Mouse (Mus musculus) retina, postnatal 1 day (tissue): Measurements from ENCODE around the gene Cdk7.
A peak's percentile ranks its signal among the peaks of the same experiment; 100 is the strongest.
"Not testable (repeated sequence)": the region's sequence is repeated elsewhere in the genome, so short reads cannot be mapped to it uniquely, and the experiment has no call there.

Experiments used
- DNase-seq: peaks from one replicate; pipeline ENCODE4 v3.0.0-alpha.2; 2012

The Cdk7 gene

GRCm38 (mm10) chr13:100730861-100731176, at the start of gene Cdk7:
Gene Cdk7 (minus strand): TSS chr13:100730939.
- DNase-seq: peak; percentile 98

GRCm38 (mm10) chr13:100777491-100777890, 46.8 kb upstream of the Cdk7 start:
- DNase-seq: no peak

GRCm38 (mm10) chr13:100776710-100777109, 46.0 kb upstream of the Cdk7 start:
- no peak for DNase-seq

DNA sequence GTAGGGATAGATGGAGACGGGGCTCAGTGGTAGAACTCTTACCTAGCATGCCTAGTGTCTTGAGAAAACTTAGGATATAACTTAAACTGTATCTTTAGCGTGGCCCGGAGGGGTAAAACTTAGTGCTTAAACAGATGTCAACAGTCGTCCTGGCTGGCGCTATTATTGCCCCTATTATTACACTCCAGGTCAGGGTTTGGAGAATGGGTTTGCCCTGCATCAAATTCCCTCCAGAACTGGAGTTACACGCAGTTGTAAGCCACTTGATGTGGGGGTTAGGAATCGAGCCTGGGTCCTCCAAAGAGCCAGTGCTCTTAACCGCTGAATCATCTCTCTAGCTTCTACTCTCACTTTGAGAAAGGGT, 45.3 kb upstream of the Cdk7 start:
- DNase-seq: no peak

DNA sequence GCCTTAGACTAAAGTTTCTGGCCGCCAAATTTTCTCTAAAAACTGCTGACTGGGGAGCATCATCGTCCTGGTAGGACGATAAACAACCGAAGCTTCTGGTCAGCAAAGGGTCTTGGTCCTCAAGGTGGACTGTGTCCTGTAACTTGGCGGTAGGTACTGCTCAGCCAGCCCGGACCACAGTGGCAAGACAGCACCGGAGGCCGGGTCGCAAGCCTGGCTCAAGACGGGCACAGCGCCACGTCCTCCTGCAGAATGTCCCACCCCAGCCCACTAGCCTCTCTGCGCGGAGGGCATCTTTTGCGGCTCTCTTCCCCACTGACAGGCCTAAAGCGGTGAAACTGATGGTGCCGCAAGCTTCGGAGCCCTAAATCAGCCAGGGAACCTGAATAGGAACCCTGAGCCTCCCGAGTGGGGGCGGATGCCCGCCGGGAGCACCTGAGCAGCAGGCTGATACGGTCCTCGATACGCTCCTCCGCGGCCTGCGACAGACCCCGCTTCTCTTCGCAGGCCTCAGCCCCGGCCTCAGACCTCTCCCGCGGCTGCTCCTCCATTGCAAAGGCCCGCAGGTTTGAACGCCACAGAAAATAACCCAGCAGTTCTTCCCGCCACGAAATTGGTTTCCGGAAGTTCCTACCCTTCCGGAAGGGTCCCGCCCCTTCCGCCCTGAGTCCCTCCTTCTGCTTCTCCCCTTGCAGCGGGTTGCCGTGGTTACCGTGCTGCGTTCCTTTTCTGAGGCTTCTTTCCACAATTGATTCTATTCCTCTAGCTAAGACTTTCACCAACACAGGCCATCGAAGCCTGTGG, 44.7 kb upstream of the Cdk7 start, which contains the start of gene Cenph:
Gene Cenph, minus strand, starts transcription at position 648 of the 804 bp plus-strand sequence.
- DNase-seq: peak; percentile 93

DNA sequence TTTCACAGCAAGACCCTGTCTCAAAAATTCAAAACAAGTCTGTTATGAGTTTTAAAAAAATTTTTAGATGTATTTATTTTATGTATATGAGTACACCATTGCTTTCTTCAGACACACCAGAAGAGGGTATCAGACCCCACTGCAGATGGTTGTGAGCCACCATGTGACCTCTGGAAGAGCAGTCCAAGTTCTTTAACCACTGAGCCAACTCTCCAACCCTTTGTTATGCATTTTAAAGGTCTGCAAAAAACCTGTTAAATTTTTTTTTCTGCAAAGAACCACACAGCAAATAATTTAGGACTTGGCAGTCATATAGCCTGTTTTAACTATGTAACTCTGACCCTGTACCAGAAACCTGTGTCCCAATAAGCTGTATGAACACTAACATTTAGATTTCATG, 44.0 kb upstream of the Cdk7 start:
- DNase-seq: no peak

DNA sequence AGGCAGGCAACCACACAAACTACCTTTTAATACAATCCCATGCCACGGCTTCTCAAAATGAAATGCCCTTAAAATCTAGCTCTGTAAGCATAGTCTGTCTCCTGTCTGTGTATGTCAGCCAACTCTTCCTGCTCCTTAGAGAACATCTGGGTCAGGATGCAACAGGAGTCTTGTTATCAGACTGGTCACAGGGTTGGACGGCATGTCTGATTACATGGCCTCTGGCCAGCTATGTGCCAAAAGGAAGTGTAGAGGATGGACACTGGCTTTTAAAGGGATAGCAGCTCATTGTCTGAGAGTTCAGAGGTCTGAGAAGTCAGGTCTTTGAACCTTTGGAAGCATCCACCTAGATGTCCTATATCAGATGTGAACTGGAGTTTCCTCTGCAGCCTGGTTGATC, 24.6 kb upstream of the Cdk7 start:
- DNase-seq: no peak

DNA sequence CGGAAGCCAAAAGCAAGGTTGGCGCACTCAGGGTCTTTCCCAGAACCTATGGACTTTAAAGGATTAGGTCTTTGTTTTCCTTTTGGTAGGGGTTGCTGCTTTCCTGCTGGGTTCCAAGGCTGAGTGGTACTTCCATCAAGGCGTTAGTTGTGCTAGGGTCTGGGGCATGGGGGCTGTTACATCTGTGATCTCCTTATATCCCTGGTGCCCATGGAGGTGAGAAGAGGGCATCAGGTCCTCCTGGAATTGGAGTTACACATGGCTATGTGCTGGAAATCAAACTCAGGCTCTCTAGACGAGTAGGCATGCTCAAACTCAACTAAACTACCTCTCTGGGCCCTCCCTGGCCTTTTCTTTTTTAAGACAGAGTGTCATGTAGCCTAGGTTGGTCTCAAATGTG, 23.4 kb upstream of the Cdk7 start:
- no peak for DNase-seq

DNA sequence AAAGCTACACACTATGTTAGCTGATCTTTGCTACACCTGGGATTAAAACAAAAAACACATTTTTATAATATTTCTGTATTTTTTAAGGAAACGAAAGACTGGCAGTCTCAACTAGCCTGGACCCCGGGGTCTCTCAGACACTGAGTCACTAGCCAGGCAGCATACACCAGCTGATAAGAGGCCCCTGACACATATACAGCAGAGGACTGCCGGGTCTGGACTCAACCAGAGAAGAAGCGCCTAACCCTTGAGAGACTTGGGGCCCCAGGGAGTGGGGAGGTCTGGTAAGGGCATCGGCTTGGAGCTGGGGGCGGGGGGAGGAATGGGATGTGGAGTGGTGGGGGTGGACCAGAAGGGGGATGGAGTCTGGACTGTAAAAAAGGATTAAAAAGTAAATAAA, 22.3 kb upstream of the Cdk7 start:
- DNase-seq: no peak

GRCm38 (mm10) chr13:100752529-100752928, 21.8 kb upstream of the Cdk7 start:
- no peak for DNase-seq

GRCm38 (mm10) chr13:100751402-100751801, 20.7 kb upstream of the Cdk7 start:
- no peak for DNase-seq

GRCm38 (mm10) chr13:100750799-100751198, 20.1 kb upstream of the Cdk7 start:
- no peak for DNase-seq

GRCm38 (mm10) chr13:100748638-100749037, 17.9 kb upstream of the Cdk7 start:
- DNase-seq: no peak

DNA sequence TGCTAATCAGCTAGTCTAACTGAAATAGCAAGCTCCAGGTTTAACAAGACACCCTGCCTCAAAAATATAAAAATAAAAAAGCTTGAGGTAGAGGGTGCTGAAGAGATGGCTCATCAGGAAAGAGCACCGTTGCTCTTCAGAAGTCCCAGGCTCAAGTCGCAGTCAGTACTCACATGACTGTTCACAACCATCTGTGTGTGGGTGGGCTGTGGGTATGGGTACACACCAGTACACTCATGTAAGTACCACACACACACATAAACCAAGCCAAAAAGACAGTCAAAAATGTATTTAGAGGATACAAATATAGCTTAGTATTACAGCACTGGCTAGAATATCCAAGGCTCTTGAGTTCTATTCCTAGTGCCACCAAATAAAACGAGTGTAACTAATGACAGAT, 15.4 kb upstream of the Cdk7 start:
- no peak for DNase-seq

- DNase-seq: peak; percentile 96
Observed at GRCm38 (mm10) chr13:100744036-100744744, 13.5 kb upstream of the Cdk7 start, which contains the start of gene Mrps36. Gene Mrps36 (minus strand): TSS chr13:100744659.

DNA sequence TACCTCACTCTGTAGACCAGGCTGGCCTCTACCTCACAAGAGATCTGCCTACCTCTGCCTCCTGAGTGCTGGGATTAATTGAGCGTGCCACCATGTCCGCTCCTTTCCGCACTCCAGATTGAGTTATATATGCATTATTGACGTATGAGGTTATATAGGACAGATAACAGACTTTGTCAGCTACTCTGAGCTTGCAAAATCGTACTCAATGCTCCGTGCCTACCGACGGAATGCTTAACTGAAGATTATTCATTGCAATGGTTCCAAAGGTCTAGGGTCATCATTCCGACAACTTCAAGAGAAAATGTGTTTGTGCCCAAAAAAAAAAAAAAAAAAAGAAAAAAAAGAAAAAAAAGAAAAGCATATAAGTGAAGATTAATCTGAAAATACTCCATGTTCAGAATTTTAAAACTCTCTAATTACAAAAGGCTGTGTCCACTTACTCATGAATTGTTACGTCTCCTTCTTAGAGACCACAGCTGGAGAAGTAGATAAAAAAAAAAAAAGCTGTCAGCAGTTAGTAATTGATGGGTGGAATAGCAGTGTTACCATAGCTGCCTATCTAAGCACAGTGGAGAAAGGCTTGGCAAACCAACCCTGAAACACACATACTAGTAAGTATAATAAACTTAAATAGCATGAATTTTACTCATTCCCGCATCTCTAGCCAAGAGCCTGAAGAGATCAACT, 12.8 kb upstream of the Cdk7 start:
- no peak for DNase-seq

GRCm38 (mm10) chr13:100742831-100743230, 12.1 kb upstream of the Cdk7 start:
- DNase-seq: no peak

- no peak for DNase-seq
Observed at GRCm38 (mm10) chr13:100732756-100733155, 2.0 kb upstream of the Cdk7 start.

DNA sequence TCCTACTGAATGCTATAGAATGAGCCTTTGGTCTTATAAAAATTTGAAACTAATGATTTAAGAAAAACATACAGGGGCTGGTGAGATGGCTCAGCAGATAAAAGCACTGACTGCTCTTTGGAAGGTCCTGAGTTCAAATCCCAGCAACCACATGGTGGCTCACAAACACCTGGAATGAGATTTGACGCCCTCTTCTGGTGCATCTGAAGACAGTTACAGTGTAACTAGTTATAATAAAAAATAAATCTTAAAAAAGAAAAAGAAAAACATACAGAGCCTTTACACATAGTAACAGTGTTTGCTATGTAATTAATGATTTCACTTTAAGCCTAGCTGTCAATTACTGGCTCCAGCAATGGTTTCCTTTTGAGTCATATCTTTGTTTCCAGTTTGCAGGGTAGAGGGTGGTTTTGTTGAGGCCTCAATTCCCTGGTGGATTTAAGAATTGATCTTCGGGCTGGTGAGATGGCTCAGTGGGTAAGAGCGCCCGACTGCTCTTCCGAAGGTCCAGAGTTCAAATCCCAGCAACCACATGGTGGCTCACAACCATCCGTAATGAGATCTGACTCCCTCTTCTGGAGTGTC, 815 bp upstream of the Cdk7 start:
- DNase-seq: not testable (repeated sequence)

GRCm38 (mm10) chr13:100730153-100730860, 432 bp downstream of the Cdk7 start:
- DNase-seq: no peak

- DNase-seq: not testable (repeated sequence)
Observed at GRCm38 (mm10) chr13:100728530-100728929, 2.2 kb downstream of the Cdk7 start.

GRCm38 (mm10) chr13:100728086-100728485, 2.7 kb downstream of the Cdk7 start:
- DNase-seq: no peak

DNA sequence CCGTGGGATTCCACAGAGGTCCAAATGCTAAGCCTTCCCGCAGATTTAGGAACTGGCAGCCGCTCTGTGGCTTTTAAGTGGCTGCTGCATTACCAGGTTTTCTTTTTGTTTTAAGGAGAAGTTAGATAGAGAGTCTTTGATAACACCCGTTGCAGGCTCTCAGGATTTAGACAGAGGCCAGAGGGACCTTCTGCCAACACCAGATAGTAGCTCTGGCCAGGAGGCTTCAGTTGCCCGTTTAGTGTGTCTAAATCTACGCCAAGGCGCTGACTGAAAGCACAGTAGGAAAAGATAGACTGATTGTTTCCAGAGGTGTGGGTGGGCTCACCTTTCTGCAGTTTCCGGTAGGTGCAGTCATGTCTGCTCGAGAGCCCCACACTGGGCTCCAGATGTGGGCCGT, 5.5 kb downstream of the Cdk7 start:
- DNase-seq: no peak
